In genomic region chr16:21392099-21392498, GRCm38 (mm10) we compare ENCODE assay signal across 8 mouse cellular contexts. TPM values are rescaled to one million over a fixed set of nuclear protein-coding genes. Genes with fewer than 3 reads are reported as not detected.
A peak's percentile ranks its signal among the peaks of the same experiment; 100 is the strongest.
DNase-seq lines count a peak whose midpoint lies in the region; ATAC-seq and TF ChIP-seq lines count a peak whose summit lies in the region.

No protein-coding gene starts in this region.

- ATAC-seq in embryonic facial prominence, embryonic 13.5 days (ENCODE audit: insufficient number of reproducible peaks, insufficient read depth, low FRiP score, low TSS enrichment, low read depth), result no peak
- no peak for ATAC-seq in limb, embryonic 15.5 days (ENCODE audit: insufficient number of reproducible peaks, low FRiP score, low TSS enrichment, low read depth)

- no peak overlapping the region for H3K9ac ChIP-seq in heart, adult 2 months (ENCODE audit: low read depth, low read length)
- H3K9ac ChIP-seq in embryonic facial prominence, embryonic 13.5 days, result no peak overlapping the region
- H3K9ac ChIP-seq in limb, embryonic 15.5 days, result no peak overlapping the region

- no peak overlapping the region for H3K4me3 ChIP-seq in heart, adult 2 months
- no peak overlapping the region for H3K4me3 ChIP-seq in embryonic facial prominence, embryonic 13.5 days
- no peak overlapping the region for H3K4me3 ChIP-seq in limb, embryonic 15.5 days

- no peaks in the 10 kb centered on the region for H3K79me2 ChIP-seq in heart, adult 2 months (replicated peaks; ENCODE audit: control insufficient read depth, insufficient read depth, low read length)

- no peak overlapping the region for H3K4me2 ChIP-seq in embryonic facial prominence, embryonic 13.5 days
- no peak overlapping the region for H3K4me2 ChIP-seq in limb, embryonic 15.5 days

- no peak overlapping the region for H3K27ac ChIP-seq in heart, adult 2 months
- peak overlapping the region; percentile 82 for H3K27ac ChIP-seq in embryonic facial prominence, embryonic 13.5 days
- peak overlapping the region; percentile 54; the same call in 1 of the 2 replicates for H3K27ac ChIP-seq in limb, embryonic 15.5 days

- no peak for TF ChIP-seq EP300 in heart, adult 2 months (IDR thresholded peaks at IDR 0.05; ENCODE audit: insufficient read depth, low read depth, low read length)

- intact Hi-C loops in heart, adult 2 months (cut with DNase I), result loop anchor here (1.0 to 5.0 kb wide), 2 partner anchors 188 to 485 kb away; partner anchors contain the start of gene Ephb3

- no peaks in the 10 kb centered on the region for H3K36me3 ChIP-seq in heart, adult 2 months (ENCODE audit: control insufficient read depth, insufficient read depth, low read length)
- H3K36me3 ChIP-seq in embryonic facial prominence, embryonic 13.5 days, result no peaks in the 10 kb centered on the region
- H3K36me3 ChIP-seq in limb, embryonic 15.5 days, result no peaks in the 10 kb centered on the region

- no peaks in the 10 kb centered on the region for H3K9me3 ChIP-seq in embryonic facial prominence, embryonic 13.5 days
- H3K9me3 ChIP-seq in limb, embryonic 15.5 days, result no peaks in the 10 kb centered on the region

- peaks cover 6% of the 10 kb centered on the region for H3K4me1 ChIP-seq in heart, adult 2 months (ENCODE audit: control insufficient read depth, insufficient read depth, low read length)
- peaks cover 74% of the 10 kb centered on the region for H3K4me1 ChIP-seq in embryonic facial prominence, embryonic 13.5 days
- peaks cover 22% of the 10 kb centered on the region for H3K4me1 ChIP-seq in limb, embryonic 15.5 days

- 71% methylated on average over 6 of the region's 6 CpGs for WGBS in heart, adult 2 months
- WGBS in embryonic facial prominence, embryonic 13.5 days, result 66% methylated on average over 6 of the region's 6 CpGs
- 69% methylated on average over 6 of the region's 6 CpGs for WGBS in limb, embryonic 15.5 days

- TF ChIP-seq CTCF in heart, adult 2 months (IDR thresholded peaks at IDR 0.05), result peak; percentile 32

- H3K27me3 ChIP-seq in heart, adult 2 months (ENCODE audit: control insufficient read depth, insufficient read depth, low read length), result no peaks in the 10 kb centered on the region
- no peaks in the 10 kb centered on the region for H3K27me3 ChIP-seq in embryonic facial prominence, embryonic 13.5 days
- no peaks in the 10 kb centered on the region for H3K27me3 ChIP-seq in limb, embryonic 15.5 days

- TF ChIP-seq POLR2A in heart, adult 2 months (IDR thresholded peaks at IDR 0.05; ENCODE audit: insufficient read depth, low read depth, low read length), result no peak

- no peak for DNase-seq in heart, adult 2 months
- DNase-seq in heart, adult 18-20 months, result no peak
- peak; percentile 21 for DNase-seq in 416B (ENCODE audit: low read depth)
- peak; percentile 11 for DNase-seq in thymus, postnatal 0 days (ENCODE audit: low spot score)
- no peak for DNase-seq in left cerebral cortex, adult 9 months (ENCODE audit: low spot score in 2 of 2)
- no peak for DNase-seq in layer of hippocampus, postnatal 14 days (ENCODE audit: low spot score in 2 of 2)

RNA-seq across cellular contexts. Expression of gene Vps8, which starts 30.8 kb away (rescaled TPM):
- total RNA-seq in heart, adult 2 months (2021), result 10 to 100 TPM; 24.1 to 25.5 TPM
- 14.0 and 20.9 TPM in 2 replicates for polyA plus RNA-seq in heart, adult 2 months (2012; rRNA removed)
- 10 to 100 TPM; 21.3 to 23.6 TPM for total RNA-seq in heart, adult 18-20 months (2021)
- polyA plus RNA-seq in embryonic facial prominence, embryonic 13.5 days (2015; fragmentation: Nextera tagmentation; extraction: Ambion mirVana), result 10.7 and 13.6 TPM in 2 replicates
- polyA plus RNA-seq in limb, embryonic 15.5 days (2015; fragmentation: Nextera tagmentation; extraction: Ambion mirVana), result 14.5 and 16.5 TPM in 2 replicates
- polyA plus RNA-seq in thymus, postnatal 0 days (2015; fragmentation: Nextera tagmentation; extraction: Ambion mirVana), result 8.0 and 8.1 TPM in 2 replicates
- total RNA-seq in layer of hippocampus, postnatal 14 days (2021), result 10 to 100 TPM; 49.1 to 60.4 TPM

Comparison
In these comparisons a context has a peak if more than half of its experiments do, and no peak if none do; other contexts are left out.
1. DNase-seq: peak in 416B (single experiment) and thymus, postnatal 0 days (single experiment); none in heart, adult 2 months (0 of 2), heart, adult 18-20 months (0 of 2), left cerebral cortex, adult 9 months (0 of 2) and layer of hippocampus, postnatal 14 days (0 of 2).